Mouse (Mus musculus): Measurements from ENCODE around the gene Sesn2.

DNA sequence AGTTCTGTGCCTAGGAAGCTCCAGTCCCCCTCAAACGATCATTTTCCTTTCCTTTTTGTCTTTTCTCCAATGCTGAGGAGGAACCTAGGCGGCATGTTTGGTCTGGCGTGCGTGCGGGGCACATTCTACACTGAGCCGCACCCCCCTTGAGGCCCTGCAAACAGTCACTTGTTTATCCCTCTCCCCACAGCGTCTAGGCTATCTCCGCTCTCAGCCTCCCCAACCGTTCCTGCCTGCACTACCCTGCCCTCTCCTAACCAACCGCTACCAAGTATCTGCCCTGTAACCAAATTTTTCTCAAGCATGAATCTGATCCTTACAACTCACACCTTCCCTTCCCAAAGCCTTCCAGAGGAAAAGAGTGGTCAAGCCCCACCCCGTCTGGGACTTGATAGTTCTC is 7.0 kb downstream of the Sesn2 start:
- TF ChIP-seq CTCF (IDR thresholded peaks at IDR 0.05; ENCODE audit: low read depth) (no peak), EP300 (IDR thresholded peaks at IDR 0.05; ENCODE audit: low read depth) (no peak)
